Mouse (Mus musculus): Measurements from ENCODE around the gene St5.

GRCm38 (mm10) chr7:109680879-109681278, 22.5 kb downstream of the St5 start:
- TF ChIP-seq POLR2A (IDR thresholded peaks at IDR 0.05; ENCODE audit: low read depth, low read length) (no peak), CTCF (conservative IDR thresholded peaks at IDR 0.05; ENCODE audit: insufficient read depth, insufficient read length, low read depth, low read length) (no peak)

Data from kidney, adult 2 months (tissue).